Mouse (Mus musculus) cortical plate, adult 2 months (tissue): ENCODE data around the gene Gm8068.
"Not testable (repeated sequence)": the region's sequence is repeated elsewhere in the genome, so short reads cannot be mapped to it uniquely, and the experiment has no call there.

Source experiments
- CTCF ChIP-seq: fragments of 200-500 bp; IDR thresholded peaks from 2 replicates; pipeline ENCODE4 v1.5.1; 2011; ENCODE audit warnings: mild to moderate bottlenecking, control low read depth, low read length; ENCODE audit not compliant: insufficient read depth; ENCODE audit errors: extremely low read depth
- POLR2A ChIP-seq: fragments of 200-500 bp; IDR thresholded peaks from 2 replicates; pipeline ENCODE4 v1.6.1; 2011; ENCODE audit warnings: mild to moderate bottlenecking, low read length, control low read depth; ENCODE audit not compliant: insufficient read depth; ENCODE audit errors: extremely low read depth

- not testable (repeated sequence) for TF ChIP-seq CTCF, POLR2A
Measured at GRCm38 (mm10) chr14:41750514-41750913, 48.8 kb upstream of the Gm8068 start, which contains the start of gene Gm7929.
